Mouse (Mus musculus): ENCODE measurements around the gene Serping1.

The Serping1 gene

GRCm38 (mm10) chr2:84775241-84775640 lies at the start of gene Serping1:
Gene Serping1 (minus strand): TSS chr2:84775444.
- no peak for TF ChIP-seq GATA4 (IDR thresholded peaks at IDR 0.05; ENCODE audit: insufficient replicate concordance, low read length)

GRCm38 (mm10) chr2:84823237-84823636 lies 48.0 kb upstream of the Serping1 start:
- no peak for TF ChIP-seq GATA4 (IDR thresholded peaks at IDR 0.05; ENCODE audit: insufficient replicate concordance, low read length)

- no peak for TF ChIP-seq GATA4 (IDR thresholded peaks at IDR 0.05; ENCODE audit: insufficient replicate concordance, low read length)
Observed at GRCm38 (mm10) chr2:84822552-84822951, 47.3 kb upstream of the Serping1 start, which contains the start of gene Smtnl1. Gene Smtnl1 (minus strand): TSS chr2:84822652.

- TF ChIP-seq GATA4 (IDR thresholded peaks at IDR 0.05; ENCODE audit: insufficient replicate concordance, low read length), result no peak
Observed at GRCm38 (mm10) chr2:84819861-84820260, 44.6 kb upstream of the Serping1 start.

- no peak for TF ChIP-seq GATA4 (IDR thresholded peaks at IDR 0.05; ENCODE audit: insufficient replicate concordance, low read length)
Observed at GRCm38 (mm10) chr2:84812676-84813075, 37.4 kb upstream of the Serping1 start.

- TF ChIP-seq GATA4 (IDR thresholded peaks at IDR 0.05; ENCODE audit: insufficient replicate concordance, low read length), result no peak
Observed at GRCm38 (mm10) chr2:84811880-84812279, 36.6 kb upstream of the Serping1 start.

- TF ChIP-seq GATA4 (IDR thresholded peaks at IDR 0.05; ENCODE audit: insufficient replicate concordance, low read length), result no peak; the same call in 1 of the 2 replicates
Observed at GRCm38 (mm10) chr2:84810886-84811577, 35.8 kb upstream of the Serping1 start.

GRCm38 (mm10) chr2:84810526-84810885 lies 35.3 kb upstream of the Serping1 start:
- TF ChIP-seq GATA4 (IDR thresholded peaks at IDR 0.05; ENCODE audit: insufficient replicate concordance, low read length), result no peak

GRCm38 (mm10) chr2:84809330-84809729 lies 34.1 kb upstream of the Serping1 start:
- no peak for TF ChIP-seq GATA4 (IDR thresholded peaks at IDR 0.05; ENCODE audit: insufficient replicate concordance, low read length)

GRCm38 (mm10) chr2:84806546-84806945 lies 31.3 kb upstream of the Serping1 start:
- TF ChIP-seq GATA4 (IDR thresholded peaks at IDR 0.05; ENCODE audit: insufficient replicate concordance, low read length), result no peak

GRCm38 (mm10) chr2:84803963-84804362 lies 28.7 kb upstream of the Serping1 start:
- TF ChIP-seq GATA4 (IDR thresholded peaks at IDR 0.05; ENCODE audit: insufficient replicate concordance, low read length), result no peak

- TF ChIP-seq GATA4 (IDR thresholded peaks at IDR 0.05; ENCODE audit: insufficient replicate concordance, low read length), result peak; percentile 95
Observed at GRCm38 (mm10) chr2:84800304-84800703, 25.1 kb upstream of the Serping1 start.

- TF ChIP-seq GATA4 (IDR thresholded peaks at IDR 0.05; ENCODE audit: insufficient replicate concordance, low read length), result peak; percentile 72; the same call in 1 of the 2 replicates
Observed at GRCm38 (mm10) chr2:84799041-84799561, 23.9 kb upstream of the Serping1 start.

- TF ChIP-seq GATA4 (IDR thresholded peaks at IDR 0.05; ENCODE audit: insufficient replicate concordance, low read length), result no peak
Observed at GRCm38 (mm10) chr2:84798493-84798921, 23.3 kb upstream of the Serping1 start, which contains the start of gene Ube2l6. Gene Ube2l6 (plus strand): TSS chr2:84798828.

GRCm38 (mm10) chr2:84797833-84798492 lies 22.7 kb upstream of the Serping1 start:
- no peak for TF ChIP-seq GATA4 (IDR thresholded peaks at IDR 0.05; ENCODE audit: insufficient replicate concordance, low read length)

GRCm38 (mm10) chr2:84793871-84794270 lies 18.6 kb upstream of the Serping1 start:
- no peak for TF ChIP-seq GATA4 (IDR thresholded peaks at IDR 0.05; ENCODE audit: insufficient replicate concordance, low read length)

Measured in liver, adult (tissue).